Mouse (Mus musculus) thymus, adult 2 months (tissue): ENCODE results near the gene Trappc6a. TPM values are rescaled to one million over a fixed set of nuclear protein-coding genes. Genes with fewer than 3 reads are reported as not detected.

ENCODE experiments used
- DNase-seq: peaks from one replicate; pipeline ENCODE4 v3.0.0; 2021
- H3K27ac ChIP-seq: fragments of 200-500 bp; 2 replicates; pipeline ENCODE4 v1.5.1; 2012; ENCODE audit warnings: low read length, control low read depth; ENCODE audit not compliant: control insufficient read depth, insufficient read depth
- H3K27me3 ChIP-seq: fragments of 200-500 bp; 2 replicates; pipeline ENCODE4 v1.6.1; 2012; ENCODE audit warnings: mild to moderate bottlenecking, low read length, moderate library complexity, mixed read lengths; ENCODE audit not compliant: control insufficient read depth, insufficient read depth
- H3K36me3 ChIP-seq: fragments of 200-500 bp; 2 replicates; pipeline ENCODE4 v1.6.1; 2012; ENCODE audit warnings: mild to moderate bottlenecking, low read length, moderate library complexity; ENCODE audit not compliant: control insufficient read depth, insufficient read depth
- H3K4me1 ChIP-seq: fragments of 200-500 bp; replicated peaks from 2 replicates; pipeline ENCODE4 v1.6.1; 2012; ENCODE audit warnings: low read length; ENCODE audit not compliant: control insufficient read depth, insufficient read depth
- H3K4me3 ChIP-seq: fragments of 200-500 bp; 2 replicates; pipeline ENCODE4 v1.5.1; 2012; ENCODE audit warnings: mild to moderate bottlenecking, low read length, control low read depth, moderate library complexity; ENCODE audit not compliant: control insufficient read depth, insufficient read depth
- CTCF ChIP-seq: fragments of 200-500 bp; IDR thresholded peaks from 2 replicates; pipeline ENCODE4 v1.5.1; 2012; ENCODE audit warnings: mild to moderate bottlenecking, control low read depth, low read length, moderate library complexity, borderline replicate concordance; ENCODE audit not compliant: control insufficient read depth, poor library complexity, insufficient read depth; ENCODE audit errors: extremely low read depth
- POLR2A ChIP-seq: fragments of 200-500 bp; IDR thresholded peaks from 2 replicates; pipeline ENCODE4 v1.6.1; 2012; ENCODE audit warnings: mild to moderate bottlenecking, low read length, control low read depth, moderate library complexity; ENCODE audit not compliant: control insufficient read depth, poor library complexity, insufficient read depth; ENCODE audit errors: extremely low read depth
- WGBS: fragments of 180-500 bp; shearing (Covaris S2); methylation state at CpG from one replicate; pipeline ENCODE4 v1.1.7; 2018; 5-methylcytosine and 5-hydroxymethylcytosine counted together
- polyA plus RNA-seq: library from polyadenylated mRNA; depleted of rRNA; stranded (reverse); fragments of >200 nt; gene quantifications from 2 replicates; pipeline ENCODE4 v1.2.3, GENCODE M21; 2012

Trappc6a gene
- polyA plus RNA-seq, 1 experiment = 86.7 TPM

DNA sequence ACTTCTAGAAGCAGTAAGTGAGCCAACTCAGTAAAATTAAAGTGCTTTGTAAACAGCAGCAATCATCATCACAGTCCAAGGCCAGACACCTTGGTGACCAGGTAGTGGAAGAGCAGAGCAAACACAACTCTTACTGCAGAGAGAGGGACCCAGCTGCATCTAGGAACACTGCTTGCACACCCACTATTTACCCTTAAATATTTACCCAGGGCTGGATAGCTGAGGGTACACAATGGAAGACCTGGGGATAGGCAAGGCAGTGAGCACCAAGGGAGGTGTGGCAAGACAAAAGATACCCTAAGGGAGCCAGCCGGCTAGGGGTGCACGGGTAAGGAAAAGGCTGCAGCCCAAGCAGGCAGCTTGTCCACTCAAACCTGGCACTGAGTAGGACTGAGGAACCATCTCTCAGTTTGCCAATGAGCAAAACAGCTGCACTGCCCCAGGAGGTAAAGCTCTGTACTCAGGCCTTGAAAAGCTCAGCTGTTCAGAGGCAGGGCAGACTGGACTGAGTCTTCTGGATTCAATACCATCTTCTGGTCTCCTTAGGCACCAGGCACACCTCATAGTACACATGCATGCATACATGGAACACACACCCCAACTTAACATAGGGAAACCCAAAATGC is 39.3 kb downstream of the Trappc6a start:
- no peak overlapping the region for H3K27ac ChIP-seq

DNA sequence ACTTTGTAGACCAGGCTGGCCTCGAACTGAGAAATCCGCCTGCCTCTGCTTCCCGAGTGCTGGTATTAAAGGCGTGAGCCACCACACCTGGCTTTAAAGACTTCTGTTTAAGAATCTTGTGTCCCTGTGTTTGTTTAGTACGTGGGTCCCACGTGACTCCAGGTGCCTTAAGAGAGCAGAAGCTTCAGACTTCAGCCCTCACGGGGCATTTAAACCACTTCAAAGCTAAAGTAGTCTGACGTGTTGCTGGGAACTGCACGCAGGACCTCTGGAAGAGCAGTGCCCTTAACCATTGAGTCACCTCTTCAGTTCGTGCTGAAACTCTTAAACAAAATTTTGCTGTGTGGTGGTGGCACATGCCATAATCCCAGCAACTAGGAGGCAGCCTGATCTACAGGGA is 41.2 kb downstream of the Trappc6a start:
- no peaks in the 10 kb centered on the region for H3K27me3 ChIP-seq
- H3K36me3 ChIP-seq = peaks cover 4% of the 10 kb centered on the region; the same call in 1 of the 2 replicates
- H3K4me1 ChIP-seq = peaks cover 37% of the 10 kb centered on the region
- TF ChIP-seq POLR2A (no peak), CTCF (no peak)
- H3K27ac ChIP-seq = no peak overlapping the region
- H3K4me3 ChIP-seq = no peak overlapping the region
- no peak for DNase-seq
- WGBS = 45% methylated on average over 10 of the region's 10 CpGs

More for the DNA sequence above, 39.3 kb downstream of the Trappc6a start:
- no peak for DNase-seq
- Histone ChIP-seq H3K27me3 (no peaks in the 10 kb centered on the region), H3K4me1 (peaks cover 46% of the 10 kb centered on the region), H3K4me3 (no peak overlapping the region), H3K36me3 (no peaks in the 10 kb centered on the region)
- 94% methylated on average over 2 of the region's 2 CpGs for WGBS
- TF ChIP-seq CTCF = no peak
- no peak for TF ChIP-seq POLR2A

DNA sequence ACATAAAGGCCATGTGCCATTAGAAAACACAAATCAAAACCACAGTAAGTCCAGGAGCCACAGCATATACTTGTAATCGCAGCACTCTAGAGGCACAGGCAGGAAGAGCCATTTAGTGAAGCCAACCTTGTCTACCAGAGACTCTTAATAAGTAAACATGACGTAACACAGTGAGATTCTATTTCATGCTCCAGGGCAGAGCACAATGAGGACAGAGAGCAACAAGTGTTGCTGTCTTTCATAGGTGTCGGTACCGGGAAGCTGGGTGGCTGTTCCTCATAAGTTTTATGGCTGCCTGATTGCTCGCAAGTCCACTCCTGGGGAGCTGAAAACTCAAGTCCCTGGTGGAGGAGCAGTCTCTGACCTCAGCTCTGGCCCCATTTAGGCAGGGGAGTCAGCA is 43.4 kb downstream of the Trappc6a start:
- H3K36me3 ChIP-seq = peaks cover 4% of the 10 kb centered on the region; the same call in 1 of the 2 replicates
- no peak overlapping the region for H3K4me3 ChIP-seq
- TF ChIP-seq POLR2A (no peak), CTCF (no peak)
- no peaks in the 10 kb centered on the region for H3K27me3 ChIP-seq
- H3K4me1 ChIP-seq = peaks cover 22% of the 10 kb centered on the region
- WGBS = 95% methylated on average over 5 of the region's 5 CpGs
- H3K27ac ChIP-seq = no peak overlapping the region
- no peak for DNase-seq

DNA sequence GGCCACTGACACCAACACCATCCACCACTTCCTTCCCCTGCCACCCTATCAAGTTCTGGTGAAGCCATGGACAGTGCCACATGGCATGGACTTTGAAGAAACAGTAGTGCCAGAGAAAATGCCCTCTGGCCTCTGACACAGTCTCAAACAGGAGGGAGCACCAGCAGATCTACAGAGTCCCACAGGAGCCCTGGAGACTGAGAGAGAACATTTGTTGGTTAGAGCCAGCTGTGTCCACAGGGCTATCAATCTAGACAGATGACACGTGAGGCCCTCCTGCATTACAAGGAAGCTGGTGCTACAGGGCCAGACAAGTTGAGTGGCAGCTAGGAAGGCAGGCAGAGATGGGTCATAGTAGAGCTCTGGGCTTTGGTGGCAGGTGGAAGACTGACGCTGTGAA is 44.2 kb downstream of the Trappc6a start:
- peaks cover 4% of the 10 kb centered on the region; the same call in 1 of the 2 replicates for H3K36me3 ChIP-seq
- no peak for TF ChIP-seq CTCF
- no peak for TF ChIP-seq POLR2A
- H3K27ac ChIP-seq = no peak overlapping the region

DNA sequence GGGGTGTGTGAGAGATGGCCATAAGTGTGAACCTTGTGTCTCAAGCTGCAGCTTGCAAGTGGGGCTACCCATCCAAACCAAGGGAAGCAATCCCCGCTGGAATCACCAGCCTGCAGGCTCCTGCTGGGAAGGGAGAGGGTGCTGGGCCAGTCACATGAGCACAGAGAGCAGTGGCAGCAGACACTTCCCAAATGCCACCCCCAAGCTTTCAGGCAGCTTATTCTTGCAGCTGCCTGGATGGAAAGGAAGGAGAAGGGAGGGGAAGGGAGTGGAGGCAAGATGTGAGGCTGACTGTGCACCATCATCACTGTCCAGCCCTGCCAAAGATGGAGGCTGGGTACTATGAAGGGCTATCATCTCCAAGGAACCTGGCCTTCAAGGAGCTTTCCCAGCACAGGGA is 46.0 kb downstream of the Trappc6a start:
- 96% methylated on average over 1 of the region's 1 CpGs for WGBS
- Histone ChIP-seq H3K27me3 (no peaks in the 10 kb centered on the region), H3K4me1 (peaks cover 8% of the 10 kb centered on the region), H3K4me3 (no peak overlapping the region), H3K36me3 (peaks cover 4% of the 10 kb centered on the region; the same call in 1 of the 2 replicates), H3K27ac (no peak overlapping the region)
- TF ChIP-seq POLR2A (no peak), CTCF (no peak)
- no peak for DNase-seq

More for the DNA sequence above, 44.2 kb downstream of the Trappc6a start:
- peaks cover 15% of the 10 kb centered on the region for H3K4me1 ChIP-seq
- H3K27me3 ChIP-seq = no peaks in the 10 kb centered on the region
- WGBS = 36% methylated on average over 2 of the region's 2 CpGs
- H3K4me3 ChIP-seq = no peak overlapping the region
- DNase-seq = no peak

DNA sequence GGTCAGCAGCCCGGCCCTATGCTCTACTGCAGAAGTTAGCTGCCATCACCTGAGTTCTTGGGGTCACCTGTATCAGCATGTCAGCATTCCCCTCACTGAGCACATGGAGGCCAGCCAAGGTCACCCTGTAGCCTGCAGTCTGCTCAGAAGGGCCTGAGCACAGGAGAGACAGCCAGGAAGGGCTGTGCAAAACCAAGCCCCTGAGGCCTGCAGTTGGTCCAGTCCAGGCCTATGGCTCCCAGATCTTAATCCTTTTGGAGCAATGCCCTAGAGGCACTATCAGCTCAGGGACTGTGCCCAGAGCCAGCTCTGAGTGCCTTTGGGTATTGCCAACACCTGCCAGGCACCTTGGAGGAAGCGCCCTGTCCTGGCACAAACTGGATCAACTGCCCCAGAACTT is 48.9 kb downstream of the Trappc6a start:
- TF ChIP-seq CTCF (no peak), POLR2A (no peak)
- WGBS = 95% methylated on average over 2 of the region's 2 CpGs
- H3K27ac ChIP-seq = no peak overlapping the region
- DNase-seq = no peak
- peaks cover 21% of the 10 kb centered on the region for H3K4me1 ChIP-seq
- no peak overlapping the region for H3K4me3 ChIP-seq
- H3K27me3 ChIP-seq = no peaks in the 10 kb centered on the region
- peaks cover 4% of the 10 kb centered on the region; the same call in 1 of the 2 replicates for H3K36me3 ChIP-seq
